Comparison of ENCODE assay signal across 27 mouse cellular contexts in genomic region chr3:68484021-68484420, GRCm38 (mm10).
"Had no signal": no experiment of that assay in that cellular context is flagged by ENCODE, and none has a peak within 500 bp of the region (broad histone marks: within the 10 kb centered on the region; RNA-seq: fewer than 3 reads in every experiment).

No protein-coding gene starts in this region.

- H3K27me3 ChIP-seq: embryonic facial prominence, embryonic 12.5 days; embryonic facial prominence, embryonic 13.5 days; embryonic facial prominence, embryonic 15.5 days; forebrain, embryonic 12.5 days; forebrain, embryonic 13.5 days; forebrain, embryonic 15.5 days had no signal

- H3K4me3 ChIP-seq: embryonic facial prominence, embryonic 10.5 days; embryonic facial prominence, embryonic 12.5 days; embryonic facial prominence, embryonic 13.5 days; embryonic facial prominence, embryonic 15.5 days; erythroblast, embryonic 14.5 days; forebrain, embryonic 10.5 days; forebrain, embryonic 12.5 days; forebrain, embryonic 13.5 days; forebrain, embryonic 15.5 days; gastrocnemius, adult 2 months had no signal

- ATAC-seq: forebrain, embryonic 13.5 days; forebrain, embryonic 14.5 days; forebrain, embryonic 15.5 days; forebrain, embryonic 16.5 days; forebrain, postnatal 0 days had no signal

- H3K27ac ChIP-seq: embryonic facial prominence, embryonic 10.5 days; embryonic facial prominence, embryonic 12.5 days; embryonic facial prominence, embryonic 13.5 days; embryonic facial prominence, embryonic 15.5 days; forebrain, embryonic 10.5 days; forebrain, embryonic 12.5 days; forebrain, embryonic 13.5 days; forebrain, embryonic 15.5 days; gastrocnemius, adult 2 months had no signal

- H3K4me2 ChIP-seq: embryonic facial prominence, embryonic 12.5 days; embryonic facial prominence, embryonic 13.5 days; embryonic facial prominence, embryonic 15.5 days; forebrain, embryonic 12.5 days; forebrain, embryonic 13.5 days; forebrain, embryonic 15.5 days had no signal

- H3K4me1 ChIP-seq: forebrain, embryonic 13.5 days; forebrain, embryonic 15.5 days had no signal

- DNase-seq: cerebellum, adult 2 months; cerebellum, adult 8-10 months; cerebellum, adult 9-10 months; cerebellum, adult 9-11 months; cerebellum, postnatal 10 days; cerebellum, postnatal 14 days; cerebellum, postnatal 25 days; cerebellum, postnatal 36 days; embryo, embryonic 11 days; forebrain, postnatal 0 days; gastrocnemius, adult 2 months; gastrocnemius, postnatal 10 days; gastrocnemius, postnatal 14 days; gastrocnemius, postnatal 25 days; gastrocnemius, postnatal 36 days; heart, adult 18-20 months had no signal

- H3K9me3 ChIP-seq: embryonic facial prominence, embryonic 10.5 days; embryonic facial prominence, embryonic 12.5 days; embryonic facial prominence, embryonic 13.5 days; embryonic facial prominence, embryonic 15.5 days; forebrain, embryonic 10.5 days; forebrain, embryonic 12.5 days; forebrain, embryonic 13.5 days; forebrain, embryonic 15.5 days had no signal

- H3K9ac ChIP-seq: embryonic facial prominence, embryonic 12.5 days; embryonic facial prominence, embryonic 13.5 days; embryonic facial prominence, embryonic 15.5 days; forebrain, embryonic 12.5 days; forebrain, embryonic 13.5 days; forebrain, embryonic 15.5 days; forebrain, postnatal 0 days had no signal

- H3K36me3 ChIP-seq: embryonic facial prominence, embryonic 10.5 days; embryonic facial prominence, embryonic 12.5 days; embryonic facial prominence, embryonic 13.5 days; embryonic facial prominence, embryonic 15.5 days; forebrain, embryonic 10.5 days; forebrain, embryonic 12.5 days; forebrain, embryonic 15.5 days had no signal
